In genomic region chr13:35740301-35741039, GRCm38 (mm10) we compare ENCODE assay signal across 8 mouse cellular contexts.
DNase-seq lines count a peak whose midpoint lies in the region; ATAC-seq and TF ChIP-seq lines count a peak whose summit lies in the region.

No protein-coding gene starts in this region.

- H3K9me3 ChIP-seq in hindbrain, embryonic 16.5 days (ENCODE audit: control insufficient read depth, low read length), result no peaks in the 10 kb centered on the region
- H3K9me3 ChIP-seq in midbrain, embryonic 15.5 days, result no peaks in the 10 kb centered on the region
- H3K9me3 ChIP-seq in stomach, embryonic 14.5 days (ENCODE audit: control insufficient read depth, low read depth, low read length), result no peaks in the 10 kb centered on the region

- H3K4me3 ChIP-seq in layer of hippocampus, adult 2 months, result peak overlapping the region; percentile 66
- peak overlapping the region; percentile 99 for H3K4me3 ChIP-seq in hindbrain, embryonic 16.5 days (ENCODE audit: low read length)
- peak overlapping the region; percentile 64 for H3K4me3 ChIP-seq in midbrain, embryonic 15.5 days
- peak overlapping the region; percentile 97 for H3K4me3 ChIP-seq in stomach, embryonic 14.5 days (ENCODE audit: low read depth, low read length)

- ATAC-seq in hindbrain, embryonic 16.5 days, result peak; percentile 79
- peak; percentile 87 for ATAC-seq in midbrain, embryonic 15.5 days (replicated peaks)
- peak; percentile 83 for ATAC-seq in stomach, embryonic 14.5 days (ENCODE audit: insufficient number of reproducible peaks, insufficient read depth, low FRiP score, low read depth)

- no peak overlapping the region for H3K27ac ChIP-seq in layer of hippocampus, adult 2 months
- no peak overlapping the region for H3K27ac ChIP-seq in hindbrain, embryonic 16.5 days (ENCODE audit: low read depth, low read length)
- no peak overlapping the region for H3K27ac ChIP-seq in midbrain, embryonic 15.5 days
- peak overlapping the region; percentile 52; the same call in 1 of the 2 replicates for H3K27ac ChIP-seq in stomach, embryonic 14.5 days (ENCODE audit: low read length)

- DNase-seq in layer of hippocampus, adult 2 months (ENCODE audit: low spot score in 2 of 2), result peak in 1 of 2 experiments; percentile 33
- no peak for DNase-seq in layer of hippocampus, adult 9-10 months (ENCODE audit: low spot score)
- peak; percentile 70 for DNase-seq in cerebellum, adult 8-10 months
- peak; percentile 76 for DNase-seq in gastrocnemius, postnatal 10 days
- peak; percentile 87 for DNase-seq in liver

- WGBS in hindbrain, embryonic 16.5 days, result 1% methylated on average over 43 of the region's 61 CpGs
- WGBS in midbrain, embryonic 15.5 days, result 1% methylated on average over 55 of the region's 61 CpGs
- WGBS in stomach, embryonic 14.5 days, result 2% methylated on average over 57 of the region's 61 CpGs

- H3K36me3 ChIP-seq in hindbrain, embryonic 16.5 days (ENCODE audit: control insufficient read depth, insufficient read depth, low read length), result no peaks in the 10 kb centered on the region
- H3K36me3 ChIP-seq in midbrain, embryonic 15.5 days (replicated peaks), result no peaks in the 10 kb centered on the region
- H3K36me3 ChIP-seq in stomach, embryonic 14.5 days (ENCODE audit: control insufficient read depth, insufficient read depth, low read length), result no peaks in the 10 kb centered on the region

- H3K4me2 ChIP-seq in hindbrain, embryonic 16.5 days (ENCODE audit: low read length), result peak overlapping the region; percentile 86
- peak overlapping the region; percentile 91 for H3K4me2 ChIP-seq in midbrain, embryonic 15.5 days
- peak overlapping the region; percentile 63 for H3K4me2 ChIP-seq in stomach, embryonic 14.5 days (replicated peaks; ENCODE audit: low read depth, low read length)

- H3K27me3 ChIP-seq in hindbrain, embryonic 16.5 days (replicated peaks; ENCODE audit: control insufficient read depth, insufficient read depth, low read length), result peaks cover 12% of the 10 kb centered on the region
- H3K27me3 ChIP-seq in midbrain, embryonic 15.5 days (replicated peaks), result peaks cover 27% of the 10 kb centered on the region
- H3K27me3 ChIP-seq in stomach, embryonic 14.5 days (ENCODE audit: control insufficient read depth, insufficient read depth, low read length), result no peaks in the 10 kb centered on the region

- peak overlapping the region; percentile 95 for H3K9ac ChIP-seq in hindbrain, embryonic 16.5 days (ENCODE audit: low read depth, low read length)
- H3K9ac ChIP-seq in midbrain, embryonic 15.5 days, result no peak overlapping the region; the same call in 1 of the 2 replicates
- H3K9ac ChIP-seq in stomach, embryonic 14.5 days (replicated peaks; ENCODE audit: low read depth, low read length), result peak overlapping the region; percentile 38; the same call in 1 of the 2 replicates

- no peak for TF ChIP-seq CTCF in layer of hippocampus, adult 2 months (conservative IDR thresholded peaks at IDR 0.05)

- peaks cover 10% of the 10 kb centered on the region for H3K4me1 ChIP-seq in hindbrain, embryonic 16.5 days (ENCODE audit: control insufficient read depth, insufficient read depth, low read depth, low read length)
- peaks cover 17% of the 10 kb centered on the region for H3K4me1 ChIP-seq in midbrain, embryonic 15.5 days
- H3K4me1 ChIP-seq in stomach, embryonic 14.5 days (ENCODE audit: control insufficient read depth, insufficient read depth, low read length), result peaks cover 13% of the 10 kb centered on the region; the same call in 1 of the 2 replicates
